Mouse (Mus musculus) bone marrow, adult 2 months (tissue): Measurements from ENCODE around the gene Ttc39a. TPM values are rescaled to one million over a fixed set of nuclear protein-coding genes. Genes with fewer than 3 reads are reported as not detected.

Experiments
- H3K27ac ChIP-seq: fragments of 200-500 bp; 2 replicates; pipeline ENCODE4 v1.5.1; 2012; ENCODE audit warnings: low read depth, mild to moderate bottlenecking, control low read depth, inconsistent platforms, low read length; ENCODE audit not compliant: control insufficient read depth, poor library complexity, insufficient read depth
- H3K4me1 ChIP-seq: fragments of 200-500 bp; 2 replicates; pipeline ENCODE4 v1.6.1; 2011; ENCODE audit warnings: low read length; ENCODE audit not compliant: control insufficient read depth, insufficient read depth
- H3K4me3 ChIP-seq: fragments of 200-500 bp; replicated peaks from 2 replicates; pipeline ENCODE3; 2011; ENCODE audit warnings: mild to moderate bottlenecking, low read depth, low read length, control low read depth; ENCODE audit not compliant: control insufficient read depth
- CTCF ChIP-seq: fragments of 200-500 bp; IDR thresholded peaks from 2 replicates; pipeline ENCODE4 v1.5.1; 2011; ENCODE audit warnings: low read length, control low read depth; ENCODE audit not compliant: control insufficient read depth, insufficient read depth
- POLR2A ChIP-seq: fragments of 200-500 bp; IDR thresholded peaks from 2 replicates; pipeline ENCODE4 v1.6.1; 2011; ENCODE audit warnings: low read depth, mild to moderate bottlenecking, control low read depth, low read length, borderline replicate concordance; ENCODE audit not compliant: control insufficient read depth
- WGBS: fragments of 180-500 bp; shearing (Covaris S2); methylation state at CpG from one replicate; pipeline ENCODE4 v1.1.7; 2018; 5-methylcytosine and 5-hydroxymethylcytosine counted together
- polyA plus RNA-seq: library from polyadenylated mRNA; stranded (reverse); fragments of >200 nt; gene quantifications from 2 replicates; pipeline ENCODE4 v1.2.4, GENCODE M21; 2011; ENCODE audit warnings: low replicate concordance; ENCODE audit not compliant: missing spikeins, insufficient read depth, insufficient read length

Ttc39a gene
- polyA plus RNA-seq, 1 experiment: 3.4 TPM

DNA sequence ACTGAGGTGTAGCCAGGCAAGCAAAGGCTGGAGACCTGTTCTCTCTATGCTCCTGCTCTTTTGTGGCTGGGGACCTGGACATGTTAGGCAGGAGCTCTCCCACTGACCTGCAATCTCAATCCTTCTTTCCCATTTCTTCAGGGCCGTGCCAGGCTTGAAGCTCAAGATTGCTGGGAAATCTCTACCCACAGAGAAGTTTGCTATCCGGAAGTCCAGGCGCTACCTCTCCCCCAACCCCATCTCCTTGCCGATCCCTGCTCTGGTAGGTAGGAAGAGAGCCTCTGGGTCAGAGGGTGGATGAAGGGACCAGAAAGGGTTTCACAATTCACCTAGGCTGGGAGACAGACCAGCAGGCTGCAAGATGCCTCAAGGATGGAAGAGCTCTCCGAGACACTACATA lies 34.0 kb downstream of the Ttc39a start:
- peaks cover 4% of the 10 kb centered on the region; the same call in 1 of the 2 replicates for H3K4me1 ChIP-seq
- H3K27ac ChIP-seq: peak overlapping the region; percentile 82
- 90% methylated on average over 5 of the region's 5 CpGs for WGBS
- H3K4me3 ChIP-seq: no peak overlapping the region
- TF ChIP-seq CTCF (no peak), POLR2A (no peak)

DNA sequence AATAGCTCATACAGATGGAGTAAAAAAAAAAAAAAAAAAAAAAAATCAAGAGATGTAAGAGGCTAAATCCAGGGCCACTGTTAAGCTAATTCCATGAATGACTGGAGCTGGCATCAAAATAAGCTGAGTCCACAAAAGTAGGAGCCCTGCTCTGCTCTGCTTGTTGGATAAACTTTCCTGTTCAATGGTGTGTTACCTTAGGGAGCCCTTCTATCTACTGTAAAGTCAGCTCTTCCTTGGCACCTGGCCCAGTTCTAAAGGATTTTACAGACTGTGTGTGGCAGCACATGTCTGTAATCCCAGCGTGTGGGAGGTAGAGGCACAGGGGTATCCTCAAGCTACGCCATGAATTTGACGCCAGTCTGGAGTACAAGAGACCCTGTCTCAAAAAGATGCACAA lies 34.6 kb downstream of the Ttc39a start:
- Histone ChIP-seq H3K27ac (no peak overlapping the region), H3K4me3 (no peak overlapping the region), H3K4me1 (peaks cover 4% of the 10 kb centered on the region; the same call in 1 of the 2 replicates)
- TF ChIP-seq CTCF (no peak), POLR2A (no peak)
- WGBS: 80% methylated on average over 3 of the region's 3 CpGs

DNA sequence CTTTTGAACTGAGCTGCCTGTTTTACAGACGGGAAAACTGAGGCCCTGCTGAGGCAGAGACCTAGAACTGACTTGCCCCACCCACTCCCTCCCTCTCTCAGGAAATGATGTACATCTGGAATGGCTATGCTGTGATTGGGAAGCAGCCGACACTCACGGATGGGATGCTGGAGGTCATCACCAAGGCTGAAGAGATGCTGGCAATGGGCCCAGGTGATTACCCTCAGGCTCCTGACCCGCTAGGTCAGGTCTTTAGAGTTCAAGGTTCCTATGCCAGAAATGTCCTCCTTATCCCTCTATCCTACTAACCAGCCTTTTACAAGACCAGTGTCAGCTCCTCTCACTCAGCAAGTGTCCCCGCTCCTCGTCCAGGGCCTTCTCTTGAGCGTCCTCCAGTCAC lies 35.7 kb downstream of the Ttc39a start:
- Histone ChIP-seq H3K27ac (no peak overlapping the region), H3K4me3 (no peak overlapping the region), H3K4me1 (peaks cover 4% of the 10 kb centered on the region; the same call in 1 of the 2 replicates)
- TF ChIP-seq POLR2A (no peak), CTCF (no peak)
- 91% methylated on average over 7 of the region's 7 CpGs for WGBS

DNA sequence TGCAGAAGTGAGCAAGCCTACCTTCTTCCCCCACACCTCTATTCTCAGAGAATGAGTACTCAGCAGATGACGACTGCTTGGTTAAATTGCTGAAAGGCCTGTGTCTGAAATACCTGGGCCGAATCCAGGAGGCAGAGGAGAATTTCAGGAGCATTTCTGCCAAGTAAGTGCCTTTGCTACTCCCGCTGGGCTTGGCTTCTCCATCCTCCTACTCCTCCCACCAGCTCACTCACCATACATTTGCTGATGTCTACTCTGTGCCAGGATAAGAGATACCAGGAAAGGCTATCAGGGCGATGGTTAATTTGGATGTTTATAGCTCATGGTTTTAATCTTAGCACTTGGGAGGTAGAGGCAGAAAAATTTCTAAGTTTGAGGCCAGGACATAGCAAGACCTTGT lies 36.2 kb downstream of the Ttc39a start:
- peaks cover 4% of the 10 kb centered on the region; the same call in 1 of the 2 replicates for H3K4me1 ChIP-seq
- H3K27ac ChIP-seq: no peak overlapping the region
- TF ChIP-seq POLR2A: no peak
- TF ChIP-seq CTCF: no peak
- no peak overlapping the region for H3K4me3 ChIP-seq
- WGBS: 74% methylated on average over 4 of the region's 4 CpGs

DNA sequence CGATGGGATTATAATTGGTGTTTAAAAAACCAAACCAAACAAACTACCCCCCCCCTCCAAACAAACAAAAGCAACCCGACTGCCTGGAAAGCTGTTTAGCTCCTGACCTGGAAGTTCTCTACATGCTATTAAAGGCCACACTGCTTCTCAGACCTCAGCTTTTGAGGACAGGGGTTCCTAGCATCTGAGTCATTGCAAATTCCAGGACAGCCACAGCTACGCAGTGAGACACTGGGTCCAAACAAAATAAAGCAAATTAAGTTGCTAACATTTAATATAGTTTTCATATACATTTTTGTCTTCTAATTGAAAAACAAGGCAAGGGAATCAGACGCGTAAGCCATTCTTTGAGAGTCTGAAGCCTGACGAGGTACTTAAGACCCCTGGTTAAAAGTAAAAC lies 38.0 kb downstream of the Ttc39a start:
- WGBS: 82% methylated on average over 6 of the region's 6 CpGs
- Histone ChIP-seq H3K27ac (no peak overlapping the region), H3K4me1 (peaks cover 2% of the 10 kb centered on the region; the same call in 1 of the 2 replicates), H3K4me3 (no peak overlapping the region)
- TF ChIP-seq POLR2A (no peak), CTCF (no peak)

DNA sequence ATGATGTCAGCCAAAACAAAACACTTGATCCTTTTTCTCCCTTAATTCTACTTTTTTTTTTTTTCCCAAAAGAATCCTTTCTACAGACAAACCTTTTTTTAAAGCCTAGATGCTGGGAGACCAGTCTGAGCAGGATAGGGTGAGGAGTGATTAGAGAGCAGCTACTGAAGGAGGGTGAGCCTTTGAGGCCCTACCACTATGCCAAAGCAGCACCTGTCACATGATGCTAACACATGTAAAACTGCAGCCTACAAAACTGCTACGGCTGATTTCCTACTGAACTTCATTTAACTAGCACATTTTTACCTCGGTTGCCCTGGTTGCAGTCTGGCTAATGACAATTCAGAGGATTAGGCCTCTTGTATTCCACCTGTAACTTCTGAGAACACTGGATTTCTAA lies 38.5 kb downstream of the Ttc39a start:
- TF ChIP-seq CTCF (no peak), POLR2A (no peak)
- Histone ChIP-seq H3K27ac (peak overlapping the region; percentile 70; the same call in 1 of the 2 replicates), H3K4me3 (no peak overlapping the region), H3K4me1 (peaks cover 2% of the 10 kb centered on the region; the same call in 1 of the 2 replicates)
- WGBS: 48% methylated on average over 2 of the region's 2 CpGs

DNA sequence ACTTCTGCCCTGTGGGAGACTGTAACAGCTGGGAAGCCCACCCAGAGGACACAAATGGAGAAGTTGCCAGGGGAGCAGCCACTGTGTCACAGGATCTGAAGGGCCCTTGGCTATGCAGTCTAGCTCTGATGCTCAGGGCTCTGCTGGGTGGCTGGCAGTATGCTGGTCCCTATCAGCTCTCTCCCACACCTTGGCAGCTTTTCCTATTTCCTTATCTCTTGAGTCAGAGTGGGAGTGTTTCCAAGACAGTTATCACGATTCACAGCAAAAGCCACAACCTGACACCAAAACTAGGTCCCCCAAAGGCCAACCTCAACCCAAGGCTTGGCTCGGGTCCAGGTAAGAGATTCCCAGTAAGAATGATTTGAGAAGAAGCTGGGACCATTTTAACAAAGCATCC lies 39.0 kb downstream of the Ttc39a start:
- peaks cover 2% of the 10 kb centered on the region; the same call in 1 of the 2 replicates for H3K4me1 ChIP-seq
- no peak overlapping the region for H3K4me3 ChIP-seq
- TF ChIP-seq CTCF (no peak), POLR2A (no peak)
- H3K27ac ChIP-seq: peak overlapping the region; percentile 70; the same call in 1 of the 2 replicates
- 22% methylated on average over 2 of the region's 2 CpGs for WGBS

DNA sequence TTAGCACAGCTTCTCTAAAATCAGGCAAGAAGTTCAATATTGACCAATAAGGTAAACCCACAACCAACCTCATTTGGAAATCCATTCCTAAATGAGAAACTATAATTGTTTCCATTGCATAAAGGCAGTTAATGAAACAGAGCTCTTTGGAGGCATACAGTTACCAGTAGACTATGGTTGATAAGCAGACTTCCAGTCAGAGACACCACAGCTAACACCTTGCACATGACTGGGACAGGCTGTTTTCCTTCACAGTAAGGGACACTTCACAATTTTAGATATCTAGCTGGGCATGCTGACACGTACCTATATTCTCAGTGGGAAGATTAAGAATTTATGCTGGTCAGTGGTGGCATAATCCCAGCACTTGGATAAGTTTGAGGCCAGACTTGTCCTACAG lies 39.5 kb downstream of the Ttc39a start:
- WGBS: 52% methylated on average over 1 of the region's 1 CpGs
- H3K4me3 ChIP-seq: no peak overlapping the region
- H3K4me1 ChIP-seq: peaks cover 1% of the 10 kb centered on the region; the same call in 1 of the 2 replicates

DNA sequence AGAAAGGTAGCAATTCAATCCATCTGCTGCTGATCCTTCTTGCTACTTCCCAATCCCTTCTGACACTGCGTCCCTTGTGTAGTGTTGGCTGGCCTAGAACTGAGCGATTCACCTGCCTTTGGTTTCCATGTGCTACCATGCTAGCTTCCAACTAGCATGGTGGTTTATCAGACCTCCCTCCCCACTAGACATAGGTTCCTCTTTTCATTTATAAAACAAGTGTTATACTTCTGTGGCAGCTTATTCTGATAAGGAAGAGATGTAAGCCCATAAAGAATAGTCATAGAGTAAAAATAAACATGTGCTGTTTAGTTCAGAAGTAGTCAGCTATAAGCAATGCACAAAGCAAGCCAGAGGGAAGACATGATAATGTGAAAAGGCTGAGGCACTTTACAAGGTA lies 42.1 kb downstream of the Ttc39a start:
- no peaks in the 10 kb centered on the region for H3K4me1 ChIP-seq
- WGBS: 52% methylated on average over 2 of the region's 2 CpGs
- no peak for TF ChIP-seq CTCF
- TF ChIP-seq POLR2A: no peak
- no peak overlapping the region for H3K27ac ChIP-seq
- H3K4me3 ChIP-seq: no peak overlapping the region

More for the DNA sequence above, 39.5 kb downstream of the Ttc39a start:
- H3K27ac ChIP-seq: no peak overlapping the region
- TF ChIP-seq CTCF: no peak
- no peak for TF ChIP-seq POLR2A
